Mouse (Mus musculus) myocyte (in vitro differentiated cells): ENCODE data around the gene Kctd6.

Experiments used
- CEBPB ChIP-seq: IDR thresholded peaks from 2 replicates; pipeline ENCODE4 v1.6.1; 2011; ENCODE audit warnings: mild to moderate bottlenecking, moderate library complexity; ENCODE audit not compliant: poor library complexity, insufficient read depth, severe bottlenecking
- MAX ChIP-seq: IDR thresholded peaks from one replicate; pipeline ENCODE4 v1.6.1; 2011; ENCODE audit warnings: low read depth, mild to moderate bottlenecking, control low read depth
- MYOD1 ChIP-seq, 3 experiments: IDR thresholded peaks; one replicate each; pipeline ENCODE4 v1.6.1; 2011; ENCODE audit warnings: control low read depth in 2 of 3, low read depth in 2 of 3, mild to moderate bottlenecking in 2 of 3, moderate library complexity in 1 of 3; ENCODE audit not compliant: insufficient read length in 2 of 3, control insufficient read depth in 1 of 3
- MYOG ChIP-seq, 3 experiments: IDR thresholded peaks; one replicate each; pipeline ENCODE4 v1.6.1; 2011; ENCODE audit warnings: control low read depth in 2 of 3, low read depth in 2 of 3, mild to moderate bottlenecking in 2 of 3; ENCODE audit not compliant: insufficient read length in 2 of 3, control insufficient read depth in 1 of 3, insufficient read depth in 1 of 3
- POLR2A ChIP-seq: IDR thresholded peaks from one replicate; pipeline ENCODE4 v1.6.1; 2011; ENCODE audit warnings: low read depth, mild to moderate bottlenecking, control low read depth, moderate library complexity; ENCODE audit not compliant: insufficient read length
- POLR2AphosphoS2 ChIP-seq: IDR thresholded peaks from one replicate; pipeline ENCODE4 v1.6.1; 2011; ENCODE audit warnings: low read depth, control low read depth; ENCODE audit not compliant: insufficient read length
- TCF12 ChIP-seq: IDR thresholded peaks from one replicate; pipeline ENCODE4 v1.6.1; 2011; ENCODE audit warnings: mild to moderate bottlenecking, control low read depth; ENCODE audit not compliant: poor library complexity, insufficient read depth, severe bottlenecking
- TCF3 ChIP-seq: IDR thresholded peaks from one replicate; pipeline ENCODE4 v1.6.1; 2011; ENCODE audit warnings: low read depth, control low read depth; ENCODE audit not compliant: insufficient read length
- USF1 ChIP-seq: IDR thresholded peaks from one replicate; pipeline ENCODE4 v1.6.1; 2011; ENCODE audit warnings: low read depth, mild to moderate bottlenecking, control low read depth, moderate library complexity

- TF ChIP-seq POLR2A (no peak), USF1 (no peak), MYOG (IDR thresholded peaks at IDR 0.05; ENCODE audit: control insufficient read depth in 1 of 3, insufficient read depth in 1 of 3, insufficient read length in 2 of 3, low read depth in 2 of 3) (no peak), TCF12 (no peak), MAX (no peak), MYOD1 (IDR thresholded peaks at IDR 0.05; ENCODE audit: control insufficient read depth in 1 of 3, insufficient read length in 2 of 3, low read depth in 2 of 3) (no peak), POLR2AphosphoS2 (no peak), TCF3 (no peak), CEBPB (no peak)
These were observed 1.4 kb downstream of the Kctd6 start for GRCm38 (mm10) chr14:8215208-8215778.
